Mouse (Mus musculus): ENCODE results near the gene Pdzd7. TPM values are rescaled to one million over a fixed set of nuclear protein-coding genes. Genes with fewer than 3 reads are reported as not detected.

Pdzd7 gene
- not detected for polyA plus RNA-seq (2017; shearing (Covaris generic))

GRCm38 (mm10) chr19:45045651-45046050 lies at the start of gene Pdzd7:
Gene Pdzd7, minus strand, starts transcription at chr19:45045717.

GRCm38 (mm10) chr19:45074580-45075322 lies 29.2 kb upstream of the Pdzd7 start, which contains the start of gene Kazald1:
Gene Kazald1, plus strand, starts transcription at chr19:45075241.

GRCm38 (mm10) chr19:45047417-45047934 lies 2.0 kb upstream of the Pdzd7 start, which contains the start of gene Sfxn3:
Gene Sfxn3, plus strand, starts transcription at chr19:45047503.

GRCm38 (mm10) chr19:45014335-45014971 lies 31.1 kb downstream of the Pdzd7 start, which contains the start of gene Lzts2:
Gene Lzts2, plus strand, starts transcription at chr19:45014414.

GRCm38 (mm10) chr19:45005957-45006712 lies 39.4 kb downstream of the Pdzd7 start, which contains the start of gene Mrpl43:
Gene Mrpl43, minus strand, starts transcription at chr19:45006442.

GRCm38 (mm10) chr19:45005444-45005843 lies 40.1 kb downstream of the Pdzd7 start, which contains the start of gene Twnk:
Gene Twnk, plus strand, starts transcription at chr19:45005663.

GRCm38 (mm10) chr19:44988831-44989566 lies 56.5 kb downstream of the Pdzd7 start, which contains the start of gene Sema4g:
Gene Sema4g, plus strand, starts transcription at chr19:44989101.

Other genes with a start within 250 kb of the Pdzd7 start
- 26.1 TPM for gene Slf2, start 114.6 kb downstream of the Pdzd7 start, polyA plus RNA-seq (2017; shearing (Covaris generic))
- gene Sema4g, start 56.6 kb downstream of the Pdzd7 start, polyA plus RNA-seq (2017; shearing (Covaris generic)), result 0.37 TPM
- gene Twnk, start 40.1 kb downstream of the Pdzd7 start, polyA plus RNA-seq (2017; shearing (Covaris generic)), result 4.5 TPM
- 38.0 TPM for gene Mrpl43, start 39.3 kb downstream of the Pdzd7 start, polyA plus RNA-seq (2017; shearing (Covaris generic))
- gene Lzts2, start 31.3 kb downstream of the Pdzd7 start, polyA plus RNA-seq (2017; shearing (Covaris generic)), result 0.74 TPM
- gene Sfxn3, start 1.8 kb upstream of the Pdzd7 start, polyA plus RNA-seq (2017; shearing (Covaris generic)), result 63.8 TPM
- 0.46 TPM for gene Kazald1, start 29.5 kb upstream of the Pdzd7 start, polyA plus RNA-seq (2017; shearing (Covaris generic))
- gene Tlx1, start 105.0 kb upstream of the Pdzd7 start, polyA plus RNA-seq (2017; shearing (Covaris generic)), result not detected
- gene Lbx1, start 190.1 kb upstream of the Pdzd7 start, polyA plus RNA-seq (2017; shearing (Covaris generic)), result 0.21 TPM

Measured in effector memory CD4-positive, alpha-beta T cell, adult 7 months (primary cell).